Mouse (Mus musculus): Measurements from ENCODE around the gene B130006D01Rik. TPM values are rescaled to one million over a fixed set of nuclear protein-coding genes. Genes with fewer than 3 reads are reported as not detected.
A peak's percentile ranks its signal among the peaks of the same experiment; 100 is the strongest.

B130006D01Rik gene
- total and polyA plus RNA-seq, 2 experiments from 2014 or later: 0.47 to 1.9 TPM

DNA sequence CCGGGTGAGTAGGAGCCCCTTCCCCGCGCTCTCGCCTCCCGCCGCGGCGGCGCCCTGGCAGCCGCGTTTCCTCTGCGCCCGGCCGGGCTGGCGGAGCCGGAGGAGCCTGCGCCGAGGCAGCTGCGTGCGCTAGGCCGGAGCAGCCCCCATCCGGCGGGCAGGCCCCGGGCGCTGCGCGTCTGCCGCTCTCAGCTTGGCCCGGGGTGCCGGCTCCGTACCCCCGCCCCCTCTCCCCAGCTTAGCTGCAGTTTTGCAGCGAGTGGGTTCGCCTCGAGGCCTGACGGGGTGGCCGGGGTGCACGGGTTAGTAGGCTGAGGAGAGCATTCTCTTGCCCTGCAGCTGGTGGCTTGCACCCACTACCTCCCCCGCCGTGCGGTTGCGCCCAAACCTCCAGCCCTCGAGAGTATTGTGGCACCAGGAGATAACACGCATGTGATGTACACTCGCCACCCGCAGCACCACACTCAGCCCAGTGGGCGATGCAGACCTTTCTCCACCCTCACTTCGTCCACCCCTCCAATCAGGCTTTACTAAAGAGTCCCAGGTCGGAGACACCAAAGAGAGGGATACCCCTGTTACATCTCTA, 10.1 kb upstream of the B130006D01Rik start:
- Histone ChIP-seq H3K27me3 (ENCODE audit: insufficient read depth, low read length) (no peaks in the 10 kb centered on the region), H3K4me2 (ENCODE audit: low read depth) (peak overlapping the region; percentile 86), H3K4me1 (ENCODE audit: insufficient read depth) (peaks cover 25% of the 10 kb centered on the region), H3K4me3 (ENCODE audit: low read depth, low read length) (peak overlapping the region; percentile 86), H3K9me3 (ENCODE audit: low read length) (no peaks in the 10 kb centered on the region), H3K9ac (peak overlapping the region; percentile 96), H3K36me3 (ENCODE audit: insufficient read depth) (no peaks in the 10 kb centered on the region), H3K27ac (ENCODE audit: low read depth, low read length) (peak overlapping the region; percentile 95)
- ATAC-seq: peak; percentile 72
- 2% methylated on average over 40 of the region's 49 CpGs for WGBS
- TF ChIP-seq CTCF (IDR thresholded peaks at IDR 0.05; ENCODE audit: low read depth): no peak
- DNase-seq: peak; percentile 66

DNA sequence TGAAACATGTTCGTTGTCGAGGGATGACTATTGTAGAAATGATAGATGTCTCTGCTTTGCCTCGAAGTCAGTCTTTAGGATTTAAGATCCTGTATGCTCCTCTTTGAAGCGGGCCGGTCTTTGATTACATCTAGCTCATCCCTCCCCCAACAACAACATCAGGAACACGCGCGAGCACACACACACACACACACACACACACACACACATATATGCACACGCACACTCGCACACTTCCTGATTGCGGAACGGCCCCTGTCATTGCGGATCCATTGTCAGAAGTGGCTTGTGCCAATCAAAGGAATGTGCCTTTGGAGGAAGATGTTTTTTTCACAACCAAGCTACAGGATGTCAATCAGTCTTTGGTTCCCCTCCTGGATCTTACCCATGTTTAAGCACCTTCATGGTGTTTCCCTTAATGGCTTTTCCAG, 9.6 kb upstream of the B130006D01Rik start:
- TF ChIP-seq CTCF (IDR thresholded peaks at IDR 0.05; ENCODE audit: low read depth): no peak
- H3K36me3 ChIP-seq (ENCODE audit: insufficient read depth): no peaks in the 10 kb centered on the region
- peak overlapping the region; percentile 95 for H3K27ac ChIP-seq (ENCODE audit: low read depth, low read length)
- DNase-seq: peak; percentile 51
- H3K4me3 ChIP-seq (ENCODE audit: low read depth, low read length): peak overlapping the region; percentile 86
- ATAC-seq: no peak
- H3K9me3 ChIP-seq (ENCODE audit: low read length): no peaks in the 10 kb centered on the region
- H3K4me2 ChIP-seq (ENCODE audit: low read depth): peak overlapping the region; percentile 86
- H3K4me1 ChIP-seq (ENCODE audit: insufficient read depth): peaks cover 25% of the 10 kb centered on the region
- H3K9ac ChIP-seq: peak overlapping the region; percentile 96
- 0% methylated on average over 13 of the region's 13 CpGs for WGBS
- no peaks in the 10 kb centered on the region for H3K27me3 ChIP-seq (ENCODE audit: insufficient read depth, low read length)

DNA sequence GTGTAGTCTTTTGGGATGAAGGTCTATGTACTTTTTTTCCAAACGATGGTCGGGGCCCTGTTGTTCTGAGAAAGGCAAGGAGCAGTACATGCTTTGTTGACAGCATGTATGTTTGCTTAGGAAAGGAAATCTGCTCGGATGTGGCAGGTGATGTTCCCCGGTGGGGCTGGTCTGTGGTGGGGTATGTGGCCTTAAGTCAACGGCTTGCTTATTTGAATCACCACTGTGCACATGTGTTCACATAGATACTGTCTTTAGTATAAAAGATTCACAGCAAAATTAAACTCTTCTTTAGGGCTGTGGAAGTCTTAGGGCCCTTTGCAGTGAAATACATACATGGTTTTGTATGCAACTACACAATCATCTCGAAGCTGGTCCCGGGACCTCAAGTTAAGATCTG, 9.0 kb upstream of the B130006D01Rik start:
- Histone ChIP-seq H3K27ac (ENCODE audit: low read depth, low read length) (no peak overlapping the region), H3K9me3 (ENCODE audit: low read length) (no peaks in the 10 kb centered on the region), H3K4me3 (ENCODE audit: low read depth, low read length) (peak overlapping the region; percentile 86), H3K4me1 (ENCODE audit: insufficient read depth) (peaks cover 25% of the 10 kb centered on the region), H3K4me2 (ENCODE audit: low read depth) (peak overlapping the region; percentile 86), H3K9ac (peak overlapping the region; percentile 96), H3K27me3 (ENCODE audit: insufficient read depth, low read length) (no peaks in the 10 kb centered on the region), H3K36me3 (ENCODE audit: insufficient read depth) (no peaks in the 10 kb centered on the region)
- ATAC-seq (no peak), DNase-seq (no peak)
- WGBS: 39% methylated on average over 7 of the region's 7 CpGs
- no peak for TF ChIP-seq CTCF (IDR thresholded peaks at IDR 0.05; ENCODE audit: low read depth)

DNA sequence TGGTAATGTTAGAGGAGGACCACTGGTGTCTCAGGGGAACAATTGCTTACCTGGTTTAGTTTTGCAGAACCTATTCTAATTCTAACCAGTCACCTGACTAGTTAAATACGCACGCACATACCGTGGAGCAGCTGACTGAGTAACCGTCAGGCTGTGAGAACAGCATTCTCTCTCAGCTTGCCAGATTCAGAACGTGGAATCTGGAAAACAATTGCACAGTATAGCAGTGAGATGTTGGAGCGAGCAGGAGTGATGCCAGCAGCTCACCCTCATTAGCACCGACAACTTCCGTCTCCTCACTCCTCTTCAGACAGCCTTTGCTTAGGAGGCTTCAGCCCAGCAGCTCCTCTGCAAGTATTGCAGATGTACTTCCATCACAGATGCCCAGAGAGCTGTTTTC, 7.3 kb upstream of the B130006D01Rik start:
- no peak for TF ChIP-seq CTCF (IDR thresholded peaks at IDR 0.05; ENCODE audit: low read depth)
- 28% methylated on average over 8 of the region's 8 CpGs for WGBS
- Histone ChIP-seq H3K36me3 (ENCODE audit: insufficient read depth) (no peaks in the 10 kb centered on the region), H3K4me1 (ENCODE audit: insufficient read depth) (peaks cover 25% of the 10 kb centered on the region), H3K9ac (peak overlapping the region; percentile 18; the same call in 1 of the 2 replicates), H3K27me3 (ENCODE audit: insufficient read depth, low read length) (no peaks in the 10 kb centered on the region), H3K9me3 (ENCODE audit: low read length) (no peaks in the 10 kb centered on the region), H3K4me3 (ENCODE audit: low read depth, low read length) (no peak overlapping the region), H3K4me2 (ENCODE audit: low read depth) (0 out of 2 replicates have a peak overlapping the region, but pooled peaks have one; percentile 86), H3K27ac (ENCODE audit: low read depth, low read length) (no peak overlapping the region)
- DNase-seq (peak; percentile 13), ATAC-seq (no peak)

DNA sequence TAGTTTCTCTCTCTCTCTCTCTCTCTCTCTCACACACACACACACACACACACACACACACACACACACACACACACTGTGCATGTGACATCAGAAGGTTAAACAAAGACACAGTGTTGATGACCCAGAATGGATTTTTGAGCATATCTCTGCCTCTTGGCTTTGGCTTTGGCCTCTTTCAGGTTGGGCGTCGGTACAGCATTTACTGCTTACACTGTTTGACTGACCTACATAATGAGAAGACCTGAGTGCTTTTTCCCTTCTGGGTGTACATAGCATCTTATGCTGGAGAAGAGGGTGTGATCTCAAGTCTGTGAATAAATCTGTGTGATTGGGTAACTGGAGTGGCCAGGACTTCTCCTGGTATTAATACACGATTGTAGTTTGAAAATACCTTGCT, 4.0 kb upstream of the B130006D01Rik start:
- H3K36me3 ChIP-seq (ENCODE audit: insufficient read depth): no peaks in the 10 kb centered on the region
- no peaks in the 10 kb centered on the region for H3K27me3 ChIP-seq (ENCODE audit: insufficient read depth, low read length)
- no peak for ATAC-seq
- H3K4me3 ChIP-seq (ENCODE audit: low read depth, low read length): no peak overlapping the region
- H3K9me3 ChIP-seq (ENCODE audit: low read length): no peaks in the 10 kb centered on the region
- no peak for TF ChIP-seq CTCF (IDR thresholded peaks at IDR 0.05; ENCODE audit: low read depth)
- H3K9ac ChIP-seq: no peak overlapping the region
- WGBS: 95% methylated on average over 3 of the region's 3 CpGs
- peaks cover 20% of the 10 kb centered on the region for H3K4me1 ChIP-seq (ENCODE audit: insufficient read depth)
- no peak overlapping the region for H3K27ac ChIP-seq (ENCODE audit: low read depth, low read length)
- no peak for DNase-seq
- H3K4me2 ChIP-seq (ENCODE audit: low read depth): no peak overlapping the region

DNA sequence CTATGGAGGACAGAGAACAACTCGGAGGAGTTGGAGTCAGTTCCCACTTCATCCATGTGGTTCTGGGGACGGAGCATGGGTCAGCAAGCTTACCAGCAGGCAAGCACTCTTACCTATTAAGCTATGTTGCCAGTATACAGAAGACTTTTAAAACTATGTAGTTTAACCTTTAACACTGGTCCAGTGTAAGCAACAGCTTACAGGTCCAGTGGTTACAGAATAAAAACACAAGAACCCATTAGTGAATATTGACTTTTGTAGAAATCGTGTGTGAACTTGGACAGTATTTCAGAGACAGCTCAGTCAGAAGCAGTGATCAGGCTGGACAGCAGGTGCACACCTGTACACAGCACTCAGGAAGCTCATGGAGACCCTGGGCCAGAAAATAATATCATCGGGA, 1.1 kb downstream of the B130006D01Rik start:
- H3K4me2 ChIP-seq (ENCODE audit: low read depth): no peak overlapping the region
- H3K9ac ChIP-seq: no peak overlapping the region
- 95% methylated on average over 4 of the region's 4 CpGs for WGBS
- no peaks in the 10 kb centered on the region for H3K27me3 ChIP-seq (ENCODE audit: insufficient read depth, low read length)
- H3K4me1 ChIP-seq (ENCODE audit: insufficient read depth): no peaks in the 10 kb centered on the region
- H3K9me3 ChIP-seq (ENCODE audit: low read length): no peaks in the 10 kb centered on the region
- H3K36me3 ChIP-seq (ENCODE audit: insufficient read depth): no peaks in the 10 kb centered on the region
- DNase-seq (no peak), ATAC-seq (no peak)
- H3K4me3 ChIP-seq (ENCODE audit: low read depth, low read length): no peak overlapping the region
- no peak overlapping the region for H3K27ac ChIP-seq (ENCODE audit: low read depth, low read length)
- no peak for TF ChIP-seq CTCF (IDR thresholded peaks at IDR 0.05; ENCODE audit: low read depth)

DNA sequence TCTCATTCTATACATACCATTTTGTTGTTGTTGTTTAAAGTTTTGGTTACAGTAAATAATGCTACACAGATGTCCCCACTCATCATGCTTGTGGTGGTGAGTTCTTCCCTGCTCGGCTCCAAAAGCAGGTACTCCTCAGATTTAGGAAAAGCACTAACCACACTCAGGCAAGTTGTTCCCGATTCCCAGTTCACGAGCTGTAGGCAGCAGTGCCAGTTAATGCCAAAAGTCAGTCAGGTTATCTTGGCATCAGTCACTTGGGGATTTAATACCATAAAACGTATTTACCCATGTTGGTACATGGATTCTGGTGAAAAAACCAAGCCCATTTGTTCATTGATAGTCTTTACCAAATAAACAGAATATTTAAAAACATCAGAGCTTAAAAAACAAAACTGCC, 2.8 kb downstream of the B130006D01Rik start:
- TF ChIP-seq CTCF (IDR thresholded peaks at IDR 0.05; ENCODE audit: low read depth): no peak
- ATAC-seq: no peak

More for the DNA sequence above, 2.8 kb downstream of the B130006D01Rik start:
- Histone ChIP-seq H3K4me1 (ENCODE audit: insufficient read depth) (no peaks in the 10 kb centered on the region), H3K9me3 (ENCODE audit: low read length) (no peaks in the 10 kb centered on the region), H3K4me3 (ENCODE audit: low read depth, low read length) (no peak overlapping the region), H3K27ac (ENCODE audit: low read depth, low read length) (no peak overlapping the region), H3K27me3 (ENCODE audit: insufficient read depth, low read length) (no peaks in the 10 kb centered on the region), H3K4me2 (ENCODE audit: low read depth) (no peak overlapping the region), H3K9ac (no peak overlapping the region), H3K36me3 (ENCODE audit: insufficient read depth) (no peaks in the 10 kb centered on the region)
- 78% methylated on average over 4 of the region's 4 CpGs for WGBS
- DNase-seq: no peak
